Mouse (Mus musculus) left cerebral cortex, adult 9 months (tissue): ENCODE measurements around the gene Lrtm2.
"Not testable (repeated sequence)": the region's sequence is repeated elsewhere in the genome, so short reads cannot be mapped to it uniquely, and the experiment has no call there.

Source experiments
- DNase-seq, 2 experiments: peaks; one replicate each; pipeline ENCODE4 v3.0.0; 2022; ENCODE audit warnings: low spot score in 2 of 2

Gene Lrtm2

GRCm38 (mm10) chr6:119330506-119330905 lies at the start of gene Lrtm2:
Gene Lrtm2 (minus strand): TSS chr6:119330766.
- peak in 1 of 2 experiments; percentile 72 for DNase-seq

GRCm38 (mm10) chr6:119378631-119379030 lies 48.1 kb upstream of the Lrtm2 start:
- DNase-seq = no peak

GRCm38 (mm10) chr6:119377613-119378012 lies 47.0 kb upstream of the Lrtm2 start:
- no peak for DNase-seq

- DNase-seq = no peak
Observed at GRCm38 (mm10) chr6:119375035-119375434, 44.5 kb upstream of the Lrtm2 start.

GRCm38 (mm10) chr6:119373000-119373705 lies 42.6 kb upstream of the Lrtm2 start:
- no peak for DNase-seq

GRCm38 (mm10) chr6:119372237-119372636 lies 41.7 kb upstream of the Lrtm2 start:
- DNase-seq = no peak

- no peak for DNase-seq
Observed at GRCm38 (mm10) chr6:119371624-119372023, 41.1 kb upstream of the Lrtm2 start.

GRCm38 (mm10) chr6:119367382-119367781 lies 36.8 kb upstream of the Lrtm2 start:
- no peak for DNase-seq

GRCm38 (mm10) chr6:119366800-119367199 lies 36.2 kb upstream of the Lrtm2 start:
- not testable (repeated sequence) for DNase-seq

GRCm38 (mm10) chr6:119363593-119363992 lies 33.0 kb upstream of the Lrtm2 start:
- DNase-seq = no peak

GRCm38 (mm10) chr6:119360925-119361702 lies 30.5 kb upstream of the Lrtm2 start:
- DNase-seq = no peak

GRCm38 (mm10) chr6:119360250-119360649 lies 29.7 kb upstream of the Lrtm2 start:
- DNase-seq = not testable (repeated sequence)

- no peak for DNase-seq
Observed at GRCm38 (mm10) chr6:119358020-119358571, 27.5 kb upstream of the Lrtm2 start.

GRCm38 (mm10) chr6:119352501-119352900 lies 21.9 kb upstream of the Lrtm2 start:
- no peak for DNase-seq

GRCm38 (mm10) chr6:119351656-119352055 lies 21.1 kb upstream of the Lrtm2 start:
- no peak for DNase-seq

GRCm38 (mm10) chr6:119350703-119351198 lies 20.2 kb upstream of the Lrtm2 start:
- DNase-seq = no peak

GRCm38 (mm10) chr6:119348234-119348633 lies 17.7 kb upstream of the Lrtm2 start:
- peak in 1 of 2 experiments; percentile 92 for DNase-seq

GRCm38 (mm10) chr6:119347813-119348212 lies 17.2 kb upstream of the Lrtm2 start:
- no peak for DNase-seq

GRCm38 (mm10) chr6:119346257-119346656 lies 15.7 kb upstream of the Lrtm2 start:
- DNase-seq = no peak

- DNase-seq = peak in 1 of 2 experiments; percentile 48
Observed at GRCm38 (mm10) chr6:119341409-119341808, 10.8 kb upstream of the Lrtm2 start.

GRCm38 (mm10) chr6:119338121-119338912 lies 7.8 kb upstream of the Lrtm2 start:
- no peak for DNase-seq

- DNase-seq = no peak
Observed at GRCm38 (mm10) chr6:119337287-119337686, 6.7 kb upstream of the Lrtm2 start.
